ENCODE assay signal across 25 mouse cellular contexts in the genomic region with DNA sequence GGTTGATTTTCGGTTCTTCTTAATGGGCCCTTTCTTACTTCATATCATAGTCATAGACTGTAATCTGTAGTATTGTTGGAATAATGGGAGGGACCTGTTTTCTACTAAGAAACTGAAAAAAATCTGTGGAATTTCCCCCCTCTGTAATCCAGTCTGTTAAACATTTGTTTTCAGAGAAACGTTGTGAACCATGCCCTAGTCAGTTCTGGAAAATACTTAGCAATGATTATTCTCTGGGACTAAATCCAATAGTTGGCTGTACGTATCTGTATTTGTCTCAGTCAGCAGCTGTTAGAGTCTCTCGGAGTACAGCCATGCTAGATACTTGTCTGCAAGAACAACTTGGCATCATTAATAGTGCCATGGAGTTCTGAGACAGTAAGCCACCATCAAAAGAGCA. TPM values are rescaled to one million over a fixed set of nuclear protein-coding genes. Genes with fewer than 3 reads are reported as not detected.
DNase-seq lines count a peak whose midpoint lies in the region; ATAC-seq lines count a peak whose summit lies in the region.
"Had no signal": no experiment of that assay in that cellular context is flagged by ENCODE, and none has a peak within 500 bp of the region (broad histone marks: within the 10 kb centered on the region; RNA-seq: fewer than 3 reads in every experiment).

No protein-coding gene starts in this region.

- no peak overlapping the region for H3K4me2 ChIP-seq in kidney, embryonic 16.5 days (replicated peaks; ENCODE audit: low read depth, low read length)
- H3K4me2 ChIP-seq: forebrain, embryonic 13.5 days; heart, embryonic 13.5 days; hindbrain, embryonic 13.5 days had no signal

- H3K4me3 ChIP-seq in kidney, embryonic 16.5 days (ENCODE audit: low read length): no peak overlapping the region
- H3K4me3 ChIP-seq: embryonic facial prominence, embryonic 10.5 days; forebrain, embryonic 13.5 days; heart, embryonic 13.5 days; hindbrain, embryonic 13.5 days had no signal

- no peak for ATAC-seq in kidney, embryonic 16.5 days (ENCODE audit: low FRiP score, low TSS enrichment)
- ATAC-seq: CD4-positive, CD25-positive, alpha-beta regulatory T cell, adult 4 months; forebrain, embryonic 13.5 days; forebrain, postnatal 0 days had no signal

- no peak overlapping the region for H3K27ac ChIP-seq in kidney, embryonic 16.5 days (ENCODE audit: low read length)
- H3K27ac ChIP-seq: embryonic facial prominence, embryonic 10.5 days; forebrain, embryonic 13.5 days; heart, embryonic 13.5 days; hindbrain, embryonic 13.5 days had no signal

- WGBS in kidney, embryonic 16.5 days: 75% methylated on average over 4 of the region's 4 CpGs

- peak; percentile 1 for DNase-seq in heart, adult 8-10 months (ENCODE audit: low spot score)
- no peak for DNase-seq in heart, postnatal 10 days
- DNase-seq in kidney, adult 8-10 months: peak; percentile 23 to 74
- DNase-seq in layer of hippocampus, adult 18-20 months (ENCODE audit: low spot score in 2 of 2): peak; percentile 3 to 46
- DNase-seq in layer of hippocampus, postnatal 10 days (ENCODE audit: low spot score in 2 of 2): no peak
- peak; percentile 21 for DNase-seq in layer of hippocampus, adult 9-10 months (ENCODE audit: low spot score)
- DNase-seq in testis, postnatal 10 days (ENCODE audit: low spot score): no peak
- DNase-seq: adrenal gland, postnatal 10 days; B cell, adult 2 months; cerebellum, adult 18-20 months; cerebellum, postnatal 10 days; forebrain, postnatal 0 days; gastrocnemius, postnatal 25 days; heart, postnatal 4 days had no signal

- H3K36me3 ChIP-seq in kidney, embryonic 16.5 days (ENCODE audit: insufficient read depth, low read length): no peaks in the 10 kb centered on the region
- H3K36me3 ChIP-seq: embryonic facial prominence, embryonic 10.5 days; G1E; heart, embryonic 13.5 days; hindbrain, embryonic 13.5 days had no signal

- no peak overlapping the region for H3K9ac ChIP-seq in kidney, embryonic 16.5 days (replicated peaks; ENCODE audit: low read length)
- H3K9ac ChIP-seq: forebrain, embryonic 13.5 days; forebrain, postnatal 0 days; heart, embryonic 13.5 days; hindbrain, embryonic 13.5 days had no signal

- H3K4me1 ChIP-seq in kidney, embryonic 16.5 days (ENCODE audit: insufficient read depth, low read length): no peaks in the 10 kb centered on the region
- H3K4me1 ChIP-seq: embryonic facial prominence, embryonic 10.5 days; forebrain, embryonic 13.5 days; heart, embryonic 13.5 days; hindbrain, embryonic 13.5 days had no signal

- H3K9me3 ChIP-seq in kidney, embryonic 16.5 days (ENCODE audit: low read length): no peaks in the 10 kb centered on the region
- H3K9me3 ChIP-seq: G1E; hindbrain, embryonic 13.5 days had no signal

- intact Hi-C loops in heart, postnatal 10 days (cut with DNase I): no loop called here

- H3K27me3 ChIP-seq in kidney, embryonic 16.5 days (ENCODE audit: insufficient read depth, low read length): no peaks in the 10 kb centered on the region
- H3K27me3 ChIP-seq: forebrain, embryonic 13.5 days; heart, embryonic 13.5 days; hindbrain, embryonic 13.5 days had no signal

RNA-seq across cellular contexts. Expression of a gene that starts 27.2 kb away (rescaled TPM):
- total RNA-seq in heart, adult 8-10 months (2022): not detected
- not detected for total RNA-seq in heart, postnatal 10 days (2021)
- polyA plus RNA-seq in kidney, embryonic 16.5 days (2015; fragmentation: Nextera tagmentation; extraction: Ambion mirVana): 0.06 and 0.19 TPM in 2 replicates
- not detected for total RNA-seq in layer of hippocampus, adult 18-20 months (2021)
- total RNA-seq in layer of hippocampus, postnatal 10 days (2021): not detected
- total RNA-seq: forebrain, postnatal 0 days; gastrocnemius, adult 18-20 months; gastrocnemius, postnatal 25 days; granulocyte monocyte progenitor cell, adult 5-6 weeks; heart, postnatal 4 days had no signal
- polyA plus RNA-seq: CD4-positive, CD25-positive, alpha-beta regulatory T cell, adult 4 months; embryonic facial prominence, embryonic 10.5 days; embryonic facial prominence, embryonic 14.5 days; forebrain, embryonic 13.5 days; forebrain, postnatal 0 days; G1E; heart, embryonic 13.5 days; heart, postnatal 0 days; hindbrain, embryonic 13.5 days had no signal

Comparison
In these comparisons a context has a peak if more than half of its experiments do, and no peak if none do; other contexts are left out.
1. DNase-seq: peak in heart, adult 8-10 months (single experiment), kidney, adult 8-10 months (2 of 2), layer of hippocampus, adult 18-20 months (2 of 2) and layer of hippocampus, adult 9-10 months (single experiment); none in heart, postnatal 10 days (0 of 2), layer of hippocampus, postnatal 10 days (0 of 2) and testis, postnatal 10 days (single experiment).